Mouse (Mus musculus): ENCODE results near the gene Olfr122. TPM values are rescaled to one million over a fixed set of nuclear protein-coding genes. Genes with fewer than 3 reads are reported as not detected.

Olfr122 gene
- not detected for total RNA-seq (2021)
- long read RNA-seq, experiment 1, result 0 reads
- long read RNA-seq, experiment 2, result 0 reads

- DNase-seq (ENCODE audit: extremely low spot score in 1 of 2, low spot score in 2 of 2), result no peak
- no peak within 1 kb of the TSS for H3K4me3 ChIP-seq
- intact Hi-C loops (cut with DNase I), result no loop called here
- no peak for TF ChIP-seq CTCF (IDR thresholded peaks at IDR 0.05)
- no peak within 1 kb of the TSS for H3K27ac ChIP-seq
Measured at GRCm38 (mm10) chr17:37768307-37768706, at the start of gene Olfr122. Gene Olfr122 (plus strand): TSS chr17:37768607.

- TF ChIP-seq CTCF (IDR thresholded peaks at IDR 0.05), result no peak
- intact Hi-C loops (cut with DNase I), result no loop called here
- DNase-seq (ENCODE audit: extremely low spot score in 1 of 2, low spot score in 2 of 2), result no peak
- H3K4me3 ChIP-seq, result no peak within 1 kb of the TSS
- no peak within 1 kb of the TSS for H3K27ac ChIP-seq
Measured at GRCm38 (mm10) chr17:37721508-37721907, 46.9 kb upstream of the Olfr122 start, which contains the start of gene Olfr120. Gene Olfr120 (plus strand): TSS chr17:37721808.

GRCm38 (mm10) chr17:37738070-37738469, 30.3 kb upstream of the Olfr122 start:
- intact Hi-C loops (cut with DNase I), result no loop called here

GRCm38 (mm10) chr17:37793229-37793628, 24.8 kb downstream of the Olfr122 start, which contains the start of gene Olfr123:
Gene Olfr123 (plus strand): TSS chr17:37793529.
- TF ChIP-seq CTCF (IDR thresholded peaks at IDR 0.05), result no peak
- Histone ChIP-seq H3K27ac (no peak within 1 kb of the TSS), H3K4me3 (no peak within 1 kb of the TSS)
- DNase-seq (ENCODE audit: extremely low spot score in 1 of 2, low spot score in 2 of 2), result no peak
- intact Hi-C loops (cut with DNase I), result no loop called here

More at GRCm38 (mm10) chr17:37738070-37738469, 30.3 kb upstream of the Olfr122 start:
- Histone ChIP-seq H3K27ac (no peak overlapping the region), H3K4me3 (no peak overlapping the region)
- no peak; the same call in none of the 2 replicates for TF ChIP-seq CTCF (IDR thresholded peaks at IDR 0.05)
- DNase-seq (ENCODE audit: extremely low spot score in 1 of 2, low spot score in 2 of 2), result no peak

- no peak within 1 kb of the TSS for H3K4me3 ChIP-seq
- no peak within 1 kb of the TSS for H3K27ac ChIP-seq
- DNase-seq (ENCODE audit: extremely low spot score in 1 of 2, low spot score in 2 of 2), result no peak
- TF ChIP-seq CTCF (IDR thresholded peaks at IDR 0.05), result no peak
- intact Hi-C loops (cut with DNase I), result no loop called here
Measured at GRCm38 (mm10) chr17:37799588-37799987, 31.2 kb downstream of the Olfr122 start, which contains the start of gene Olfr124. Gene Olfr124 (plus strand): TSS chr17:37799888.

Other genes starting within 250 kb of the Olfr122 start
- gene Olfr112, start 199.2 kb upstream of the Olfr122 start, total RNA-seq (2021), result not detected
- gene Olfr113, start 190.9 kb upstream of the Olfr122 start, total RNA-seq (2021), result not detected
- not detected for gene Olfr114, start 175.9 kb upstream of the Olfr122 start, total RNA-seq (2021)
- gene Olfr115, start 141.5 kb upstream of the Olfr122 start, total RNA-seq (2021), result not detected
- gene Olfr116, start 141.4 kb upstream of the Olfr122 start, total RNA-seq (2021), result not detected
- gene Olfr117, start 104.8 kb upstream of the Olfr122 start, total RNA-seq (2021), result not detected
- gene Olfr118, start 101.6 kb upstream of the Olfr122 start, total RNA-seq (2021), result not detected
- not detected for gene Olfr119, start 72.0 kb upstream of the Olfr122 start, total RNA-seq (2021)
- gene Olfr120, start 46.8 kb upstream of the Olfr122 start, total RNA-seq (2021), result not detected
- gene Olfr121, start 19.8 kb upstream of the Olfr122 start, total RNA-seq (2021), result not detected
- not detected for gene Olfr123, start 24.9 kb downstream of the Olfr122 start, total RNA-seq (2021)
- gene Olfr124, start 31.3 kb downstream of the Olfr122 start, total RNA-seq (2021), result not detected
- gene Olfr125, start 64.3 kb downstream of the Olfr122 start, total RNA-seq (2021), result not detected
- gene Olfr126, start 78.9 kb downstream of the Olfr122 start, total RNA-seq (2021), result not detected
- gene Olfr127, start 131.8 kb downstream of the Olfr122 start, total RNA-seq (2021), result not detected
- not detected for gene Olfr128, start 151.9 kb downstream of the Olfr122 start, total RNA-seq (2021)
- gene Olfr761, start 184.5 kb downstream of the Olfr122 start, total RNA-seq (2021), result not detected